Mouse (Mus musculus): Measurements from ENCODE around the gene Atp6v0c.

- TF ChIP-seq CTCF (IDR thresholded peaks at IDR 0.05; ENCODE audit: control insufficient read depth, insufficient read depth, insufficient read length) (no peak), MAX (IDR thresholded peaks at IDR 0.05) (no peak), USF1 (IDR thresholded peaks at IDR 0.05; ENCODE audit: low read depth) (no peak), MYOD1 (IDR thresholded peaks at IDR 0.05; ENCODE audit: control insufficient read depth, insufficient read length, low read depth) (no peak)
Observed at GRCm38 (mm10) chr17:24206451-24207351, 37.2 kb upstream of the Atp6v0c start.
